Mouse (Mus musculus) forebrain, postnatal 0 days (tissue): ENCODE data around the gene Pcyt2. TPM values are rescaled to one million over a fixed set of nuclear protein-coding genes. Genes with fewer than 3 reads are reported as not detected.
A peak's percentile ranks its signal among the peaks of the same experiment; 100 is the strongest.

ENCODE experiments used
- ATAC-seq: fragments of 200-750 bp; cut with Nextera tagmentation; 2 replicates; pipeline ENCODE4 v1.8.0; 2017; ENCODE audit warnings: mild to moderate bottlenecking, moderate library complexity
- DNase-seq: peaks from one replicate; pipeline ENCODE4 v3.0.0-alpha.2; 2015
- H3K27ac ChIP-seq: fragments of 300-500 bp; sonication (generic); 2 replicates; pipeline ENCODE4 v1.5.1; 2014; ENCODE audit warnings: low read depth, mild to moderate bottlenecking, antibody characterized with exemption, low read length, moderate library complexity, mixed read lengths
- H3K27me3 ChIP-seq: fragments of 300-500 bp; sonication (generic); 2 replicates; pipeline ENCODE4 v1.6.1; 2014; ENCODE audit warnings: mild to moderate bottlenecking, low read length, mixed read lengths; ENCODE audit not compliant: insufficient read depth
- H3K36me3 ChIP-seq: fragments of 300-500 bp; sonication (generic); 2 replicates; pipeline ENCODE4 v1.6.1; 2014; ENCODE audit warnings: mild to moderate bottlenecking, moderate library complexity; ENCODE audit not compliant: insufficient read depth
- H3K4me1 ChIP-seq: fragments of 300-500 bp; sonication (generic); 2 replicates; pipeline ENCODE4 v1.6.1; 2014; ENCODE audit warnings: antibody characterized with exemption; ENCODE audit not compliant: insufficient read depth
- H3K4me2 ChIP-seq: fragments of 300-500 bp; sonication (generic); 2 replicates; pipeline ENCODE4 v1.6.1; 2014; ENCODE audit warnings: low read depth, mild to moderate bottlenecking, moderate library complexity
- H3K4me3 ChIP-seq: fragments of 300-500 bp; sonication (generic); 2 replicates; pipeline ENCODE4 v1.5.1; 2014; ENCODE audit warnings: low read depth, low read length, mixed read lengths
- H3K9ac ChIP-seq: fragments of 300-500 bp; sonication (generic); 2 replicates; pipeline ENCODE4 v1.6.1; 2014; ENCODE audit warnings: mild to moderate bottlenecking
- H3K9me3 ChIP-seq: fragments of 300-500 bp; sonication (generic); 2 replicates; pipeline ENCODE4 v1.6.1; 2016; ENCODE audit warnings: low read length
- CTCF ChIP-seq: sonication (generic); IDR thresholded peaks from 2 replicates; pipeline ENCODE4 v1.5.1; 2016; ENCODE audit warnings: antibody characterized with exemption, control low read depth, low read depth
- WGBS: fragments of 180-500 bp; shearing (Covaris S2); extraction: QIAGEN DNeasy Blood & Tissue Kit; methylation state at CpG from one replicate; pipeline ENCODE4 v1.1.7; 2014; 5-methylcytosine and 5-hydroxymethylcytosine counted together
- polyA plus RNA-seq: library from polyadenylated mRNA; unstranded; fragments of >200 nt; fragmentation: Nextera tagmentation; extraction: Ambion mirVana; gene quantifications from 2 replicates; pipeline ENCODE4 v1.2.1, GENCODE M21; 2015
- total RNA-seq: library from RNA; depleted of rRNA; stranded (reverse); fragments of >200 nt; gene quantifications from 2 replicates; pipeline ENCODE4 v1.2.3, GENCODE M21; 2014

The Pcyt2 gene
- total and polyA plus RNA-seq, 2 experiments from 2014 or later: 102 to 117 TPM

DNA sequence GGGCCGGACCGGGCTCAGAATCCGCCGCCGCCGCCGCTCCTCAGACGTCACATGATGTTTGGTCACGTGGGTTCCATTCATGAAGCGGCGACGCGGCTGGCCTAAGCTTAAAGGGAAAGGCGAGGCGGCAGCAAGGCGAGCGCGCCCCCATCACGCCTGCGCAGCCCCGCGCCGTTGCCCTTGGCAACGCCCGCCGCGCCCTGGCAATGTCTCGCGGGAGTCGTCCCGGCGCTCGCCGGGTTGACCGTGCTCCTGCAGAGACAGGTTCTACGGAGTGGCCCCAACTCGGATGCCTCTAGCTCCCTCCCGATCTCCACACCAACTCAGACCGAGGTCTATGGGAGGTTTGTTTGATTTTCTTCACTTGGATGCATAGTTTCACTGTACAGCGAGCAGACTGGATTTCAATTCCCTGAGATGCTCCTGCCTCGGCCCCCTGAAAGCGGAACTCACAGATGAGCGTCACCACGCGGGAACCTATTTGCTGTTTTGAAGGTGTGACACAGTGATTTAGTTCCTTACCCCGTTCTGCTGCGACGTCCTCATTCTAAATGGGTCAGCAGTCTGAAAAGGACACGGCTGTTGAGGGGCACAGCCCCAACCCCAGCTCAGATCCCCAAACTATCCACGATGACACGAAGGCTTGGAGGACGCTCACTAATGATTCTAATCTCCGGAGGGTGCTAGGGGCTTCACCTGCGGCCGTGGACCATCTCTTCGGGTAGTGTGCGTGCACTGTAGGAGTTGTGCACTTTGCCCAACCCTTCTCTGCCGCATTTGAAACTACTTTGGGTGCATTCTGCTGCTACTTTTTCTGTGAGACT is 16.0 kb upstream of the Pcyt2 start, which contains the start of gene Mafg:
Gene Mafg (minus strand): TSS at position 81 of the 824 bp plus-strand sequence.
- Histone ChIP-seq H3K27me3 (no peaks in the 10 kb centered on the region), H3K9ac (peak within 1 kb of the TSS; percentile 85), H3K36me3 (peaks cover 10% of the 10 kb centered on the region), H3K4me1 (peaks cover 6% of the 10 kb centered on the region; the same call in 1 of the 2 replicates), H3K27ac (peak within 1 kb of the TSS; percentile 83), H3K4me3 (peak within 1 kb of the TSS; percentile 97), H3K4me2 (peak within 1 kb of the TSS; percentile 90), H3K9me3 (no peaks in the 10 kb centered on the region)
- 12% methylated on average over 58 of the region's 58 CpGs for WGBS
- peak; percentile 98 for DNase-seq
- no peak for TF ChIP-seq CTCF
- ATAC-seq: peak; percentile 96

DNA sequence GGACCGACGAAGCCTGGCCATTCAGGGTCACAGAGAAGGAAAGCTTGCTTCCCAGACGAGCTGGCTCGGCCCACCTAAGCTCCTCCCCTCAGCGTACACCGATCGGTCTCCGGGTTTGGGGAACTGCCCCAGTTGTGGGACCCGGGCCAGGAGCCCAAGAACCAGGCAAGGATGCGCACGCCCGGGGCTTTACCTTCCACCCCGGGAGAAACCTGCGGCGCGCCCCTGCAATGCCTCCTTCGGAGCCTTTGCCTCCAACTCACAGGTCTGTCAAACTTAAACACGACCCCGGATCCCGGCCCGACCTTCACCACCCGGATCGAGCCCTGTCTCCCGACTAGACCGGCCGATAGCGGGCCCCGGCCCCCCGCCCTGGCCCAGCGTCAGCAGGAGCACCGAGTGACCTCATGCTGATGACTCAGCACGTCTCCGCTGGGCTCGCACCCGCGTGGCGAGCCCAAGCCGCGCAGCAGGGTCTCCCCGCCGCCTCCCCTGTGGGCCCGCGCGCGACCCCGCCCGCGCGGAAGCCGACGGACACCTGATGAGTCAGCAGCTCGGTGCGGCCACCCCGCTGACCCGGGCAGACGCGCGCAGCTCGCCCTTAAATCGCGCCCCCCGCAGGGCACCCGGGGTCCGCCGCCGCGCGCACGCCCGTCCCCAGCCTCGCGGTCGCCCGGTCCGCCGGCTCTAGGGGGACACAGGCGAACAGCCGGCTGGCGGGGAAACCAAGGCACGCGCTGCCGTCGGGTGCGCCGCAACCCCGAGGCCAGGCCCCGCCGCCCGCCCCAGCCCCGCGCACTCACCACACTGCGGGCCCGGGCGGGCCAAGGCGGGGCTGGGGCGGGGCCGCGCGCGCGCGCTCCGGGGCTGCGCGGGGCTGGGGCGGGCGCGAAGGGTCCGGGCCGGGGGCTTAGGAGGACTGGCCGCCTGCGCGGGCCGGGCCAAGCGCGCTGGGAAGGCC is 15.1 kb upstream of the Pcyt2 start:
- ATAC-seq (peak; percentile 78), DNase-seq (peak; percentile 63)
- H3K4me2 ChIP-seq: peak overlapping the region; percentile 90
- no peak for TF ChIP-seq CTCF
- peaks cover 11% of the 10 kb centered on the region for H3K36me3 ChIP-seq
- H3K27ac ChIP-seq: peak overlapping the region; percentile 83
- H3K4me1 ChIP-seq: peaks cover 6% of the 10 kb centered on the region; the same call in 1 of the 2 replicates
- no peaks in the 10 kb centered on the region for H3K27me3 ChIP-seq
- no peaks in the 10 kb centered on the region for H3K9me3 ChIP-seq
- H3K4me3 ChIP-seq: peak overlapping the region; percentile 97
- H3K9ac ChIP-seq: peak overlapping the region; percentile 85
- under 1% methylated on average over 102 of the region's 116 CpGs for WGBS

DNA sequence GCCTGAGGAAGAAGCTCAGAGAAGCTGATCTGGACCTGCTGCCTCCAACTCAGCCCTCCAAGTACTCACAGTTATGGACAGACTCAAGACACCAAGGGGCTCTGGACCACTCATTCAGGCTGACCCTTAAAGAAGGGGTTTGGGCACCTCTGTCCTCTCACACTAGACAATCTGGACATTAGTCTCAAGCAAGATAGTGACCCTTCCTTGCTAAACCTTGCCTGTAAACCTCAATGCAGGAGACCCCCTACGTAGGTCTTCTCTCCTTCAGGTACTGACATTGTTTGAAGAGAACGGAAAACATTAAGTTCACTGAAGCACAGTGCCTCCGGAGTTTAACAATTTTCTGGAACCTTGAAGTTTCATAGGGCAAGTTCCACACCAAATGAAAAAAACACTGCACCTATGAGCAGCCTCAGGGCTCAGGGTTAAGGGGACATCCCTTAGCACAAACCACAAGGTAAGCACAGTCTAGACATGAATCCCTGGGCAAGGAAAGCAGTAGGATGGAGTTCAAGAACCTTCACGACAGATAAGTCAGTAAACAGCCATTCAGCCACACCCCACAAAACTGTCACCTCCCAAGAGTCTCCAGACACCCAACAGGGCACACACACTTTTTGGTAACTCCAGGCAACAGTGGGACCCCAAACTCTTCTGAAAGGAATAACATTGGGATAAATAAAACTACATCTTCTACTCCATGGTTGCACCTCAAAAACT is 14.2 kb upstream of the Pcyt2 start:
- Histone ChIP-seq H3K36me3 (peaks cover 19% of the 10 kb centered on the region), H3K27ac (no peak overlapping the region), H3K9me3 (no peaks in the 10 kb centered on the region), H3K4me2 (peak overlapping the region; percentile 90), H3K4me3 (peak overlapping the region; percentile 97), H3K4me1 (peaks cover 6% of the 10 kb centered on the region; the same call in 1 of the 2 replicates), H3K27me3 (no peaks in the 10 kb centered on the region), H3K9ac (peak overlapping the region; percentile 85)
- WGBS: 63% methylated on average over 4 of the region's 4 CpGs
- DNase-seq: no peak
- no peak for TF ChIP-seq CTCF
- ATAC-seq: no peak

DNA sequence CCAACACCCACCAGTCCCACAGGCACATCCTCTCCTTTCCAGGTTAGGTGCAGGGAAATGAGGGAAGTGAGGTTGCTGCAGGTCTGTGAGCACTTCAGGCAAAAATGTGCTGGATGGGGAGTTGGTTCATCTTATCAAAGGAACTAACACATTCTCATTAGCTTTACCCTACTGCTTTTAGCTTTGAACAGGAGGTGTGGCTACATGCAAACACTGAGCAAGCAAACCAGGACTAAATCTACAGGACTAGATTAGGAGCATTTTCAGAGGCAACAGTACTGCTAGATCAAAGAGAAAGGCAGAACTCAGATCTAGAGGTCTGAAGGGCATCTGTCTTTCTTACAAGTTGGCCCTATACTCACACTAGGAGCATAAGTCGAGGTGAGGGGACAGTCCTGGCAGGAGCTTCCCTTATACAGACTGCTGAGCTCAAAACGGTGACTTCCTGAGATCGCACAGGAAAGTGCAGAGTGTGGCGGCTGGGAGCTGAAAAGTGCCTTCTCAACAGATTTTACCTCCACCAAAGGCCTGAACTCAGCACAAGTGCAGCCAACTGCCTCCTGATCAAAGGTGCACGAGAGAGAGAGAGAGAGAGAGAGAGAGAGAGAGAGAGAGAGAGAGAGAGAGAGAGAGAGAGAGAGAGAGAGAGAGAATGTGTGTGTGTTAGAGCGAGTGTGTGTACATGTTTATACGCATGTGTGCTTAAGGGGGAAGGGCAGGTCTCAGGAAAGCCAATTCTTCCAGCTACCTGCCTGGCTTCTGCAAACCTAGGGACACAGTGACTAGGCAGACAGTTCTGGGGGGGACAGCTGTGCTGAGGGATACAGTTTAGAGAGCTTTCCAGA is 13.4 kb upstream of the Pcyt2 start:
- H3K27me3 ChIP-seq: no peaks in the 10 kb centered on the region
- H3K4me3 ChIP-seq: no peak overlapping the region
- H3K27ac ChIP-seq: no peak overlapping the region
- ATAC-seq (no peak), DNase-seq (no peak)
- H3K4me1 ChIP-seq: peaks cover 6% of the 10 kb centered on the region; the same call in 1 of the 2 replicates
- no peak overlapping the region for H3K9ac ChIP-seq
- 38% methylated on average over 7 of the region's 7 CpGs for WGBS
- no peaks in the 10 kb centered on the region for H3K9me3 ChIP-seq
- 0 out of 2 replicates have a peak overlapping the region, but pooled peaks have one; percentile 90 for H3K4me2 ChIP-seq
- TF ChIP-seq CTCF: no peak
- peaks cover 22% of the 10 kb centered on the region for H3K36me3 ChIP-seq

DNA sequence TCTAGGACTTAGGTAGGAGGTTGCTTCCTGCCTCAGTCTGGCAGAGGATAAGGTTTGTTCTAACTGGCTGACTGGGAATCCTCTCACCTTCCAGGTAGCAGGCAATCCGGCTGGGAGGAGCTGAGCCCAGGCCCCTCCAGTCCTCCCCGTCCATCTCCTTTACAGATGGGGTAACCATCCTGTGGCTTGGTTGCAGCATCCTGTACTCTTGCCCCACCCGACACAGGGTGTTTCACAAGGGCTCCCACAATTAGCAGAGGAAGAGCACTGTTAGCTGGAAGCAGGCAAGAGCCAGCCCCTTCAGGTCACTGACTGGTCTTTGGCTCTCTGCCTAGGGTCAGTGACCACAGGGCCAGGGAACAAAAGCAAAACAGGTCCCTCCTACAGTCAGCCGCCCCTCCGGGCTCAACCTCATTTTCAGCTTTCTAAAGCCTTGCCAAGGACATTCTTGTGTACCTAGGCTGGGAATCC is 12.7 kb upstream of the Pcyt2 start:
- TF ChIP-seq CTCF: no peak
- H3K4me3 ChIP-seq: no peak overlapping the region
- H3K4me2 ChIP-seq: no peak overlapping the region

More for the DNA sequence above, 12.7 kb upstream of the Pcyt2 start:
- 30% methylated on average over 5 of the region's 5 CpGs for WGBS
- Histone ChIP-seq H3K27ac (no peak overlapping the region; the same call in 1 of the 2 replicates), H3K9me3 (no peaks in the 10 kb centered on the region), H3K36me3 (peaks cover 22% of the 10 kb centered on the region), H3K27me3 (no peaks in the 10 kb centered on the region), H3K4me1 (peaks cover 6% of the 10 kb centered on the region), H3K9ac (no peak overlapping the region)
- ATAC-seq (no peak), DNase-seq (no peak)
